Mouse (Mus musculus) layer of hippocampus, adult 11-12 months (tissue): ENCODE data around the gene Psap.

Experiments
- DNase-seq: peaks from one replicate; pipeline ENCODE4 v3.0.0; 2022; ENCODE audit warnings: low spot score

Psap gene

GRCm38 (mm10) chr10:60349644-60350043 lies 72.2 kb downstream of the Psap start:
- no peak for DNase-seq

- no peak for DNase-seq
Observed at GRCm38 (mm10) chr10:60350077-60350804, 72.8 kb downstream of the Psap start.

GRCm38 (mm10) chr10:60350805-60351167 lies 73.4 kb downstream of the Psap start:
- DNase-seq, result peak; percentile 71

GRCm38 (mm10) chr10:60351248-60351647 lies 73.8 kb downstream of the Psap start:
- no peak for DNase-seq

GRCm38 (mm10) chr10:60351761-60352455 lies 74.5 kb downstream of the Psap start:
- DNase-seq, result no peak
